Mouse (Mus musculus) liver, embryonic 14.5 days (tissue): ENCODE data around the gene Hat1.

ENCODE experiments used
- CTCF ChIP-seq: IDR thresholded peaks from 2 replicates; pipeline ENCODE4 v1.5.1; 2016; ENCODE audit warnings: antibody characterized with exemption, low read depth, control low read depth
- EP300 ChIP-seq: IDR thresholded peaks from 2 replicates; pipeline ENCODE4 v1.6.1; 2016; ENCODE audit warnings: antibody characterized with exemption, low read depth

DNA sequence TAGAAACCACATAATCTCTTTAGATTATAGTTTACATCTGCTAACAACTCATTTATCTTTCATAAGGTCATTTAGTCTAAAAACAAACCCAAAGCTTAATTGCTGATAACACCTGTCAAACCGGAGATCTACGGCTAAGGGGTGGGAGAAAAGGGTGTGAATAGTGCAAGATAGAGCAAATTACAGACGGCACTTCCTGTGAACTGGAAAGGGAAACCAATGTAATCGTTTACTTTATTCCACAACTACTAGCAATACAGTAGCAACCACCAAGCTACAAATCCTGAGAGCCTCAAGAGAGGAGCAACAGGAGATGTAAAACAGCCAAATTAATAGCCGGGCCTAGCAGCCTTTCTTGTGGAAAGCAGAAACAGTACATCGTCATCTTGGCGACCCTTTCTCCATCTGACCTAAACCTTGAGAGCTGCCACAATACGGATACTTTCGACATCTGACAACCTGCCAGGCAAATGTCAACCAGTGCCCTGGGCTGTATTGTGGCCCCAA lies 22.1 kb upstream of the Hat1 start:
- TF ChIP-seq CTCF, result no peak
- TF ChIP-seq EP300, result 0 out of 2 replicates have a peak, but pooled peaks have one; percentile 18
